Mouse (Mus musculus) mesoderm, embryonic 11.5 days (tissue): ENCODE results near the gene Tmem97.
A peak's percentile ranks its signal among the peaks of the same experiment; 100 is the strongest.

Source experiments
- DNase-seq: peaks from one replicate; pipeline ENCODE4 v3.0.0-alpha.2; 2012; ENCODE audit warnings: low read depth, low spot score

Tmem97 gene

GRCm38 (mm10) chr11:78512025-78512957, 38.3 kb downstream of the Tmem97 start, which contains the start of the genes Tmem199 and Poldip2:
TSS of gene Tmem199 (minus strand) at chr11:78512172.
TSS of gene Poldip2 (plus strand) at chr11:78512193.
- peak; percentile 94 for DNase-seq

- DNase-seq: no peak
These were observed 41.4 kb downstream of the Tmem97 start for GRCm38 (mm10) chr11:78509148-78509547.

GRCm38 (mm10) chr11:78505430-78505829, 45.1 kb downstream of the Tmem97 start:
- DNase-seq: no peak

- DNase-seq: no peak
These were observed 47.5 kb downstream of the Tmem97 start, which contains the start of gene Sebox for GRCm38 (mm10) chr11:78502909-78503650. TSS of gene Sebox (plus strand) at chr11:78503447.

GRCm38 (mm10) chr11:78501529-78501928, 49.0 kb downstream of the Tmem97 start:
- DNase-seq: no peak

- DNase-seq: no peak
These were observed 49.9 kb downstream of the Tmem97 start for GRCm38 (mm10) chr11:78500623-78501202.

GRCm38 (mm10) chr11:78499543-78499942, 51.0 kb downstream of the Tmem97 start:
- DNase-seq: no peak

- DNase-seq: no peak
These were observed 51.6 kb downstream of the Tmem97 start, which contains the start of gene Vtn for GRCm38 (mm10) chr11:78499004-78499403. TSS of gene Vtn (plus strand) at chr11:78499091.

- DNase-seq: peak; percentile 96
These were observed 52.7 kb downstream of the Tmem97 start, which contains the start of gene Sarm1 for GRCm38 (mm10) chr11:78497544-78498522. TSS of gene Sarm1 (minus strand) at chr11:78497754.

GRCm38 (mm10) chr11:78497071-78497541, 53.5 kb downstream of the Tmem97 start:
- no peak for DNase-seq

- DNase-seq: peak; percentile 81
These were observed 54.7 kb downstream of the Tmem97 start for GRCm38 (mm10) chr11:78495904-78496303.
